Mouse (Mus musculus) kidney, adult 11 months (tissue): ENCODE measurements around the gene Olfr447.

ENCODE experiments used
- DNase-seq: peaks from one replicate; pipeline ENCODE4 v3.0.0; 2022

Gene Olfr447

DNA sequence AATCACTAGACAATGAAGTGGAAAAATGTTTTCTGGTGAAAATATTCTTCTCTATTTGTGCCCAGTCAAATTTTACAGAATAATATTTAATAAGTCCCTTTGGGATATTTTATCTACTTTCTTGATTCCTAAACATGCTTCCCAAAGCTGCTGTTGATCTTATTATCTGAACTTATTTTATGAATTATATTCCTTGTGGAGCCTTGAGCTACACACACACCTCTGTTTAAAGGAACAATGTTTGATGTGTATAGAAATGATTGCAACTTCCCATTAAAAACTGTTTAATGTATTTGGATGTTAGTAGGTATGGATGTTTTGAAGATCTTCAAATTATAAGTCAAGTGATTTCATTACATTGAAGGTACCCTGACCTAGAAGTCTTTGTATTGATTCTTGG is at the start of gene Olfr447:
Olfr447 (plus strand) TSS at position 301 of the 400 bp plus-strand sequence.
- DNase-seq = no peak

DNA sequence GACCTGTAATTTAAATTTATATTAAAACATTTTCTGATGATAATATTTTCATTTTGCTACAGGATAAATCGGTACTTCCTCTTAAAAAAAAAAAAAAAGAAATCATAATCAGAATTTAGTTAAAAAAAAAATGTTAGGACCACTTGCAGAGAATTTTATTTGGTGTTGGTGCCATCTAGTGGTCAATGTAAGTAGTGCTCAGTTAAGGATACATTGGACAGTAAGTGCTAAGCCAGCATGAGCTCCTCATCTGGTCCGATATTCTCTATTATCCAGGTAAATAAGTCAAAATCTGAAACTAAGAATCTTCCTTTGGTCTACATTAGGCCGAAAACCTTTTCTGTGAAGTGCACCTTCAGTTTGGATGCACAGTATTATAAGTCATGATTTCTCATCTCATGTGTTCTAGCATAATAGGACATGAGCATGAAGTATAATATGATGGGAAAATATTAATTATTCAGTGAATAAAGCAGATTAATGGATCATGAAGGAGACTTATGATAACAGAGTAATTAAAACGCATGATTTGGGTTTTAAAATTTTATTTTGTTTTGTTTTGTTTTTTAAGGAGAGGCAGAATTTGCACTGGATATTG is 48.4 kb upstream of the Olfr447 start:
- DNase-seq = no peak

GRCm38 (mm10) chr6:42869695-42870094 is 39.0 kb upstream of the Olfr447 start:
- no peak for DNase-seq

DNA sequence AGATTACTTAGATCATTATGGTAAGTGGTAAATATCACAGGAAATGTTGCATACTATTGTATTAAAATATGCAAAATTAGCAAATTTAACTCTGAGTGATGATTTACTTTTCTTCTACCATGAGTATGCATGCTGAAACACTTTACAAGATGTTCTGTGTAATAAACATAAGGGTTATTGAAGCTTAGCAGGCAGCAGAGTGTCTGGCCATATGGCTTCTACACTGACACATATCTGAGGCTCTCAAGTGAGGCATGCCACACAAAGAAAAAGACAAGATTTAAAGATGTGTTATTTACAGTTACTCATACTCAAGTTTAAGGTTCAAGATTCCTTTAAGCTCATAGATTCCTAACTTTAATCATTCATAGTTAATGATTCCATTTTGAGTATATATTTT is 32.4 kb upstream of the Olfr447 start:
- DNase-seq = no peak

GRCm38 (mm10) chr6:42890141-42890540 is 18.5 kb upstream of the Olfr447 start, which contains the start of gene Olfr448:
Olfr448 (plus strand) TSS chr6:42890441.
- no peak for DNase-seq

DNA sequence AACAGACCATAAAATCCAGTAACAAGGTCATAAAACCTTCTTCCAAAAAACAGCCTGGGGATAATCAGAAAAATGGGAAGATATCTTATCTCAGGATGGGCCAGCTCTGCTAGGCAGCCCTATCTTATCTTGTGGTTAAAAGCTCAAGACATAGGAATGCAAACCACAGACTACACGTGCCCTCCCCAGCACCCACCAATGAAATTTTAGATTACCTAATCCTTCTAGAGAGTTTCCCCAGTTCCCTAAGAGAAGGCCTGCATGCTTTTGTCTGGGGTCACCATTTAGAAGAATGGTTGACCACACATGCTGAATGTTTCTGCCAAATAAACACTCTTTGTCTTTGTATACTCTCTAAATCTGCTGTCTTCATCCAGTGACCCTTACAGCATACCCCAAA is 8.3 kb upstream of the Olfr447 start:
- no peak for DNase-seq

- no peak for DNase-seq
Measured at GRCm38 (mm10) chr6:42921077-42921476, 12.4 kb downstream of the Olfr447 start, which contains the start of gene Olfr446. Olfr446 (plus strand) TSS chr6:42921377.

- DNase-seq = no peak
Measured at GRCm38 (mm10) chr6:42948767-42949166, 40.1 kb downstream of the Olfr447 start, which contains the start of gene Olfr444. Olfr444 (plus strand) TSS chr6:42949067.
